Mouse (Mus musculus): ENCODE data around the gene Flii. TPM values are rescaled to one million over a fixed set of nuclear protein-coding genes. Genes with fewer than 3 reads are reported as not detected.

The Flii gene
- polyA plus RNA-seq, 1 experiment from 2014 or later, result 47.4 TPM

GRCm38 (mm10) chr11:60770776-60771175 is 43.7 kb upstream of the Flii start:
- Histone ChIP-seq H3K9ac (ENCODE audit: low read depth, low read length) (no peak overlapping the region), H3K4me3 (ENCODE audit: low read depth, low read length) (no peak overlapping the region), H3K27ac (ENCODE audit: low read depth, low read length) (no peak overlapping the region), H3K4me1 (replicated peaks; ENCODE audit: control insufficient read depth, insufficient read depth, low read length) (peaks cover 3% of the 10 kb centered on the region; the same call in 1 of the 2 replicates), H3K9me3 (ENCODE audit: control insufficient read depth) (no peaks in the 10 kb centered on the region), H3K36me3 (ENCODE audit: control insufficient read depth, insufficient read depth) (no peaks in the 10 kb centered on the region), H3K27me3 (replicated peaks; ENCODE audit: control insufficient read depth, insufficient read depth, low read length) (no peaks in the 10 kb centered on the region), H3K4me2 (replicated peaks; ENCODE audit: low read depth) (no peak overlapping the region)
- ATAC-seq, result no peak
- WGBS, result 86% methylated on average over 3 of the region's 3 CpGs
- no peak for TF ChIP-seq CTCF (IDR thresholded peaks at IDR 0.05; ENCODE audit: low read depth)

GRCm38 (mm10) chr11:60769322-60769721 is 42.3 kb upstream of the Flii start:
- Histone ChIP-seq H3K4me3 (ENCODE audit: low read depth, low read length) (no peak overlapping the region), H3K9me3 (ENCODE audit: control insufficient read depth) (no peaks in the 10 kb centered on the region), H3K4me1 (replicated peaks; ENCODE audit: control insufficient read depth, insufficient read depth, low read length) (no peaks in the 10 kb centered on the region), H3K36me3 (ENCODE audit: control insufficient read depth, insufficient read depth) (no peaks in the 10 kb centered on the region), H3K9ac (ENCODE audit: low read depth, low read length) (no peak overlapping the region), H3K27me3 (replicated peaks; ENCODE audit: control insufficient read depth, insufficient read depth, low read length) (no peaks in the 10 kb centered on the region), H3K4me2 (replicated peaks; ENCODE audit: low read depth) (no peak overlapping the region), H3K27ac (ENCODE audit: low read depth, low read length) (no peak overlapping the region)
- WGBS, result 84% methylated on average over 2 of the region's 2 CpGs
- ATAC-seq, result 0 out of 2 replicates have a peak, but pooled peaks have one; percentile 43
- TF ChIP-seq CTCF (IDR thresholded peaks at IDR 0.05; ENCODE audit: low read depth), result no peak

- 0 out of 2 replicates have a peak, but pooled peaks have one; percentile 20 for TF ChIP-seq CTCF (IDR thresholded peaks at IDR 0.05; ENCODE audit: low read depth)
- Histone ChIP-seq H3K36me3 (ENCODE audit: control insufficient read depth, insufficient read depth) (no peaks in the 10 kb centered on the region), H3K4me1 (replicated peaks; ENCODE audit: control insufficient read depth, insufficient read depth, low read length) (no peaks in the 10 kb centered on the region), H3K9me3 (ENCODE audit: control insufficient read depth) (no peaks in the 10 kb centered on the region), H3K27me3 (replicated peaks; ENCODE audit: control insufficient read depth, insufficient read depth, low read length) (no peaks in the 10 kb centered on the region), H3K4me2 (replicated peaks; ENCODE audit: low read depth) (no peak overlapping the region), H3K4me3 (ENCODE audit: low read depth, low read length) (no peak overlapping the region), H3K9ac (ENCODE audit: low read depth, low read length) (no peak overlapping the region), H3K27ac (ENCODE audit: low read depth, low read length) (no peak overlapping the region)
- WGBS, result 76% methylated on average over 4 of the region's 4 CpGs
- ATAC-seq, result no peak
Measured at GRCm38 (mm10) chr11:60766969-60767368, 39.9 kb upstream of the Flii start.

- ATAC-seq, result no peak
Measured at GRCm38 (mm10) chr11:60761681-60762080, 34.6 kb upstream of the Flii start.

GRCm38 (mm10) chr11:60755570-60755969 is 28.5 kb upstream of the Flii start:
- no peak for TF ChIP-seq CTCF (IDR thresholded peaks at IDR 0.05; ENCODE audit: low read depth)
- Histone ChIP-seq H3K27ac (ENCODE audit: low read depth, low read length) (no peak overlapping the region), H3K4me2 (replicated peaks; ENCODE audit: low read depth) (no peak overlapping the region), H3K9ac (ENCODE audit: low read depth, low read length) (no peak overlapping the region), H3K9me3 (ENCODE audit: control insufficient read depth) (no peaks in the 10 kb centered on the region), H3K36me3 (ENCODE audit: control insufficient read depth, insufficient read depth) (peaks cover 45% of the 10 kb centered on the region), H3K4me1 (replicated peaks; ENCODE audit: control insufficient read depth, insufficient read depth, low read length) (no peaks in the 10 kb centered on the region), H3K27me3 (replicated peaks; ENCODE audit: control insufficient read depth, insufficient read depth, low read length) (no peaks in the 10 kb centered on the region), H3K4me3 (ENCODE audit: low read depth, low read length) (no peak overlapping the region)
- 84% methylated on average over 7 of the region's 7 CpGs for WGBS
- ATAC-seq, result no peak

More at GRCm38 (mm10) chr11:60761681-60762080, 34.6 kb upstream of the Flii start:
- H3K4me3 ChIP-seq (ENCODE audit: low read depth, low read length), result no peak overlapping the region
- H3K9me3 ChIP-seq (ENCODE audit: control insufficient read depth), result no peaks in the 10 kb centered on the region
- H3K36me3 ChIP-seq (ENCODE audit: control insufficient read depth, insufficient read depth), result peaks cover 19% of the 10 kb centered on the region; the same call in 1 of the 2 replicates
- TF ChIP-seq CTCF (IDR thresholded peaks at IDR 0.05; ENCODE audit: low read depth), result no peak
- 97% methylated on average over 3 of the region's 3 CpGs for WGBS
- no peaks in the 10 kb centered on the region for H3K27me3 ChIP-seq (replicated peaks; ENCODE audit: control insufficient read depth, insufficient read depth, low read length)
- no peaks in the 10 kb centered on the region for H3K4me1 ChIP-seq (replicated peaks; ENCODE audit: control insufficient read depth, insufficient read depth, low read length)
- no peak overlapping the region for H3K4me2 ChIP-seq (replicated peaks; ENCODE audit: low read depth)
- no peak overlapping the region for H3K9ac ChIP-seq (ENCODE audit: low read depth, low read length)
- H3K27ac ChIP-seq (ENCODE audit: low read depth, low read length), result no peak overlapping the region

- no peak for ATAC-seq
- Histone ChIP-seq H3K4me1 (replicated peaks; ENCODE audit: control insufficient read depth, insufficient read depth, low read length) (no peaks in the 10 kb centered on the region), H3K36me3 (ENCODE audit: control insufficient read depth, insufficient read depth) (peaks cover 45% of the 10 kb centered on the region), H3K4me2 (replicated peaks; ENCODE audit: low read depth) (no peak overlapping the region), H3K9ac (ENCODE audit: low read depth, low read length) (no peak overlapping the region), H3K9me3 (ENCODE audit: control insufficient read depth) (no peaks in the 10 kb centered on the region), H3K27ac (ENCODE audit: low read depth, low read length) (no peak overlapping the region), H3K4me3 (ENCODE audit: low read depth, low read length) (no peak overlapping the region), H3K27me3 (replicated peaks; ENCODE audit: control insufficient read depth, insufficient read depth, low read length) (no peaks in the 10 kb centered on the region)
- no peak for TF ChIP-seq CTCF (IDR thresholded peaks at IDR 0.05; ENCODE audit: low read depth)
- WGBS, result 80% methylated on average over 3 of the region's 3 CpGs
Measured at GRCm38 (mm10) chr11:60740321-60740720, 13.3 kb upstream of the Flii start.

GRCm38 (mm10) chr11:60737450-60737849 is 10.4 kb upstream of the Flii start:
- TF ChIP-seq CTCF (IDR thresholded peaks at IDR 0.05; ENCODE audit: low read depth), result no peak
- Histone ChIP-seq H3K27me3 (replicated peaks; ENCODE audit: control insufficient read depth, insufficient read depth, low read length) (no peaks in the 10 kb centered on the region), H3K4me1 (replicated peaks; ENCODE audit: control insufficient read depth, insufficient read depth, low read length) (no peaks in the 10 kb centered on the region), H3K36me3 (ENCODE audit: control insufficient read depth, insufficient read depth) (peaks cover 28% of the 10 kb centered on the region), H3K4me2 (replicated peaks; ENCODE audit: low read depth) (no peak overlapping the region), H3K9ac (ENCODE audit: low read depth, low read length) (no peak overlapping the region), H3K9me3 (ENCODE audit: control insufficient read depth) (no peaks in the 10 kb centered on the region), H3K27ac (ENCODE audit: low read depth, low read length) (no peak overlapping the region), H3K4me3 (ENCODE audit: low read depth, low read length) (no peak overlapping the region)
- ATAC-seq, result no peak
